Mouse (Mus musculus) liver, adult 2 months (tissue): Measurements from ENCODE around the gene St3gal6.

Source experiments
- CTCF ChIP-seq: fragments of 200-500 bp; IDR thresholded peaks from 2 replicates; pipeline ENCODE4 v1.5.1; 2011; ENCODE audit warnings: low read depth, low read length, control low read depth
- POLR2A ChIP-seq: fragments of 200-500 bp; IDR thresholded peaks from 2 replicates; pipeline ENCODE4 v1.6.1; 2011; ENCODE audit warnings: low read length, control low read depth; ENCODE audit not compliant: insufficient read depth; ENCODE audit errors: extremely low read depth

DNA sequence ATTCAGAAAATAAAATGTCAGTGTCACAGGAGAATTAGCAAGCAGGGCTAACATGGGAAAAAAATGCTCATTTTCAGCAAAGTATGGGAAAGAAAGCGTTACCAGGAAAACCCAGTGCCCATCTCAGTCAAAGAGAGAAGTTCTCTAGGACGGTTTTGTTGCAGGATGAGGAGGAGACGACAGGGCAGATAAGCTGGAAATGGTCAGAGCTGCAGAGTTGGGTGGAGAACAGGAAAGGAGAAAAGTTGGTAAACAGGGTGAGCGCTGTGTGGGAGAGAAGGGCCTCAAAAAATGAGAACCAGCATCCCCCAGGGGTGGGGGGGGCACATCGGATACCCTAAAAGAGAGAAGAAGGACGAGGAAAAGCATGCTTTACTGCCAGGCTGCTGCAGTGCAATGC is 67.1 kb downstream of the St3gal6 start:
- TF ChIP-seq CTCF (no peak), POLR2A (no peak)
